Mouse (Mus musculus) testis, adult 2 months (tissue): ENCODE measurements around the gene Insr.

Experiments used
- CTCF ChIP-seq: fragments of 200-500 bp; IDR thresholded peaks from 2 replicates; pipeline ENCODE4 v1.5.1; 2012; ENCODE audit warnings: low read depth, mild to moderate bottlenecking, inconsistent platforms, low read length, moderate library complexity; ENCODE audit not compliant: control insufficient read depth, insufficient read depth, insufficient replicate concordance
- POLR2A ChIP-seq: fragments of 200-500 bp; IDR thresholded peaks from 2 replicates; pipeline ENCODE4 v1.6.1; 2012; ENCODE audit warnings: low read depth, mild to moderate bottlenecking, inconsistent platforms, low read length, moderate library complexity; ENCODE audit not compliant: control insufficient read depth

DNA sequence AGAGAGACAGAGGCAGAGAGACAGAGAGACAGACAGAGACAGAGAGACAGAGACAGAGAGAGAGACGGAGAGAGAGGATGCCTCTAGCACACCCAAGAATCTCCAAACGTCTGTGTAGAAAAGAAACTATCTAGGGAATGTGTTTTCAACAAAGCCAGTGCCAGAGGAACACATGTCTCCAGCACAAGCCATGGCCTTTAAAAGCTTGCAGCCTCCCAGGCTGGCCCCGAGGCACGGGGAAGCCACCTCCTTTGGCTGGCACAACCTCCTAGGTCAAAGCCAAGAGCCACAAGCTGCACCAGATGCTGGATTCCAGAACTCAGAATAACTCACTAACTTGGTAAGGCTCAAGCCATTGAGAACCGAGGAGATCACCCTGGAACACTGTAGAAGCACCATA is 42.1 kb downstream of the Insr start:
- no peak for TF ChIP-seq POLR2A
- no peak for TF ChIP-seq CTCF
